Mouse (Mus musculus) stomach, embryonic 15.5 days (tissue): ENCODE results near the gene Adam30. TPM values are rescaled to one million over a fixed set of nuclear protein-coding genes. Genes with fewer than 3 reads are reported as not detected.

Experiments
- ATAC-seq: fragments of 200-750 bp; cut with Nextera tagmentation; 2 replicates; pipeline ENCODE4 v1.8.0; 2017; ENCODE audit warnings: low read depth, moderate number of reproducible peaks, moderate TSS enrichment; ENCODE audit not compliant: insufficient read depth, low FRiP score
- H3K27ac ChIP-seq: fragments of 300-500 bp; sonication (generic); 2 replicates; pipeline ENCODE4 v1.5.1; 2015; ENCODE audit warnings: mild to moderate bottlenecking, inconsistent platforms
- H3K27me3 ChIP-seq: fragments of 300-500 bp; sonication (generic); replicated peaks from 2 replicates; pipeline ENCODE4 v1.6.1; 2015; ENCODE audit warnings: inconsistent platforms
- H3K36me3 ChIP-seq: fragments of 300-500 bp; sonication (generic); 2 replicates; pipeline ENCODE4 v1.6.1; 2015; ENCODE audit warnings: inconsistent platforms
- H3K4me1 ChIP-seq: fragments of 300-500 bp; sonication (generic); 2 replicates; pipeline ENCODE4 v1.6.1; 2015; ENCODE audit warnings: inconsistent platforms
- H3K4me2 ChIP-seq: fragments of 300-500 bp; sonication (generic); 2 replicates; pipeline ENCODE4 v1.6.1; 2015; ENCODE audit warnings: mild to moderate bottlenecking, inconsistent platforms
- H3K4me3 ChIP-seq: fragments of 300-500 bp; sonication (generic); replicated peaks from 2 replicates; pipeline ENCODE4 v1.5.1; 2015; ENCODE audit warnings: inconsistent platforms
- H3K9ac ChIP-seq: fragments of 300-500 bp; sonication (generic); 2 replicates; pipeline ENCODE4 v1.6.1; 2015; ENCODE audit warnings: inconsistent platforms
- H3K9me3 ChIP-seq: fragments of 300-500 bp; sonication (generic); 2 replicates; pipeline ENCODE4 v1.6.1; 2016; ENCODE audit warnings: inconsistent platforms
- WGBS: fragments of 180-500 bp; shearing (Covaris S2); methylation state at CpG from one replicate; pipeline ENCODE4 v1.1.7; 2015; 5-methylcytosine and 5-hydroxymethylcytosine counted together
- polyA plus RNA-seq: library from polyadenylated mRNA; unstranded; fragments of >200 nt; fragmentation: Nextera tagmentation; extraction: Ambion mirVana; gene quantifications from 2 replicates; pipeline ENCODE4 v1.2.1, GENCODE M21; 2015

The Adam30 gene
- polyA plus RNA-seq, 1 experiment from 2014 or later: not detected

DNA sequence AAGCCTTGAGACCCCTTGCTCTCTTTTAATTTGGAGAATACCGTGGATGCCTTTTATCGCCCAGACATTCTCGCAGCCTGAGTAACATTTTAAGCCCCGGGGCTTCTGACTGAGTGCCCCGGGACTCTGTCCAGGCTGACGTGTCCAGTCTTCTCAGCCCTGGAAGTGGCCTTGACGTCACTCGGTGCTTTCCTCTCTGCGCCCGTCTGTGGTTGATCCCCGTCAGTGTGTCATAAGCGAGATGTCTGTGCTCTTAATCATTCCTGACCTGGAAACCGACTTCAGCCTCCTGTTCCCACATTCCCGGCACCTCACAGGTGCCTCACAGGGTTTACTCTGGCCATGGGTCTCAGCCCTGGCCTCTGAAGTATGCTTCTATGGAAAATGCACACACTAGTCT, 12.7 kb upstream of the Adam30 start:
- H3K4me1 ChIP-seq: no peaks in the 10 kb centered on the region
- H3K9me3 ChIP-seq: no peaks in the 10 kb centered on the region
- H3K4me3 ChIP-seq: no peak overlapping the region
- 85% methylated on average over 14 of the region's 14 CpGs for WGBS
- H3K36me3 ChIP-seq: peaks cover 62% of the 10 kb centered on the region
- H3K4me2 ChIP-seq: no peak overlapping the region
- H3K27me3 ChIP-seq: no peaks in the 10 kb centered on the region
- no peak overlapping the region for H3K27ac ChIP-seq
- ATAC-seq: no peak
- H3K9ac ChIP-seq: no peak overlapping the region

GRCm38 (mm10) chr3:98149881-98150280, 10.5 kb upstream of the Adam30 start:
- no peaks in the 10 kb centered on the region for H3K4me1 ChIP-seq
- H3K4me3 ChIP-seq: no peak overlapping the region
- no peak for ATAC-seq
- no peaks in the 10 kb centered on the region for H3K27me3 ChIP-seq
- peaks cover 42% of the 10 kb centered on the region for H3K36me3 ChIP-seq
- H3K27ac ChIP-seq: no peak overlapping the region
- no peak overlapping the region for H3K9ac ChIP-seq
- H3K9me3 ChIP-seq: no peaks in the 10 kb centered on the region
- no peak overlapping the region for H3K4me2 ChIP-seq
- 94% methylated on average over 11 of the region's 11 CpGs for WGBS

- 88% methylated on average over 10 of the region's 10 CpGs for WGBS
- no peaks in the 10 kb centered on the region for H3K27me3 ChIP-seq
- no peak overlapping the region for H3K27ac ChIP-seq
- peaks cover 32% of the 10 kb centered on the region for H3K36me3 ChIP-seq
- H3K4me1 ChIP-seq: no peaks in the 10 kb centered on the region
- no peak overlapping the region for H3K9ac ChIP-seq
- H3K4me3 ChIP-seq: no peak overlapping the region
- H3K9me3 ChIP-seq: no peaks in the 10 kb centered on the region
- no peak for ATAC-seq
- no peak overlapping the region for H3K4me2 ChIP-seq
Measured at GRCm38 (mm10) chr3:98151016-98151415, 9.4 kb upstream of the Adam30 start.

DNA sequence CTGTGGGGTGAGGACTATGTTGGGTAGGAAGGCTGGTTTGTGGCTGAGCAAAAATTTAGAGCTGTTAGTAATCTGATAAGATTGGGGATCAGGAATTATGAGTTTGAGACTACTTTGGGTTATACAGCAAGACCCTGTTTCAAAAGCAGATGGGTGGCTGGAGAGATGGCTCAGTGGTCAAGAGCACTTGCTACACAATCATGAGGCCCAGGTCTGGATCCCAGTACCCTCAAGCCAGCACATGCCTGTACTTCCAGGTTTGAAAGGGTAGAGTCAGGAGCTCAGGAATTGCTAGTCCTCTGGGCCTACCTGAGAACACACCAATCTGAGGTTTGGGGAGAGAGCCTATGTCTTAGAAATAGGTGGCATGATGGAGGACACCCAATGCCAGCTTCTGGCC, 7.0 kb upstream of the Adam30 start:
- Histone ChIP-seq H3K9me3 (no peaks in the 10 kb centered on the region), H3K4me3 (no peak overlapping the region), H3K4me2 (no peak overlapping the region), H3K27ac (no peak overlapping the region), H3K9ac (no peak overlapping the region), H3K4me1 (no peaks in the 10 kb centered on the region), H3K27me3 (no peaks in the 10 kb centered on the region), H3K36me3 (peaks cover 9% of the 10 kb centered on the region)
- no peak for ATAC-seq

- Histone ChIP-seq H3K9ac (no peak overlapping the region), H3K27ac (no peak overlapping the region), H3K4me1 (no peaks in the 10 kb centered on the region), H3K27me3 (no peaks in the 10 kb centered on the region), H3K36me3 (no peaks in the 10 kb centered on the region), H3K9me3 (no peaks in the 10 kb centered on the region), H3K4me3 (no peak overlapping the region), H3K4me2 (no peak overlapping the region)
- 22% methylated on average over 4 of the region's 4 CpGs for WGBS
- ATAC-seq: no peak
Measured at GRCm38 (mm10) chr3:98156158-98156557, 4.3 kb upstream of the Adam30 start.

DNA sequence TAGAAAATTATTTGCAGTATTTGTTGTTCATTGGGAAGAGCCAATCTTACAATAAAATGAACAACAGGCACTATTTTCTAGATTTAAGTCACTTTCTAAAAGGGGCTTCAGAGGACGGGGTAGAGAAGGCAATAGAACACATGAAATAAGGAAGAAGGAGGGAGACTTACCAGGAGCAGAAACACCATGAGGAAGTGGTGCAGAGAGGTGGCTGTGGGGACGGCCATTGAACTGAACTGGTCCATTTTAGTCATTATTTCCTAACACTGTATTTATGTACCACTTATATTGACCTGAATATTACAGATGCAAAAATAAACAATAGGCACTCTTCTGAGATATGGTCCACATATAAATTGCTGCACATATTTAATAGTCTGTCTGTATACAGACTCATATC, 3.4 kb upstream of the Adam30 start:
- ATAC-seq: no peak
- H3K9me3 ChIP-seq: no peaks in the 10 kb centered on the region
- H3K27me3 ChIP-seq: no peaks in the 10 kb centered on the region
- H3K36me3 ChIP-seq: no peaks in the 10 kb centered on the region
- no peak overlapping the region for H3K9ac ChIP-seq
- no peaks in the 10 kb centered on the region for H3K4me1 ChIP-seq
- no peak overlapping the region for H3K4me2 ChIP-seq
- WGBS: 57% methylated on average over 2 of the region's 2 CpGs
- H3K27ac ChIP-seq: no peak overlapping the region
- no peak overlapping the region for H3K4me3 ChIP-seq

DNA sequence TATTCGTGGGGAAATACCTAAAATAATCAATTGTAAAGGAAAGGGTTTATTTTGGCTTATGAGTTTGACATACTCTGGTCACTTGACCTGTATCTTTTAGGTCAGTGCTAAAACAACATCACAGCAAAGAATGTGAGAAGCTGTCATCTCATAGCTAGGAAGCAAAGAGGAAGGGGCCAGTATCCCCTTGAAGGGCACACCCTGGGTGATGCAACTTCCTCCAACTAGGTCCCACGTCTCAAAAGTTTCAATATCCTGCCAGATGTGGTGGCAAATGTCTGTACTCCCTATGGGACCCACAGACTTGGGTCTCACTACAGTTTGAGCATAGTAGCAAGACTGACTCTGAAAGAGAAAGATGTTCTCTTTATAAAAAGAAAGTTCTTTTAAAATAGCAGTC, 2.8 kb upstream of the Adam30 start:
- no peaks in the 10 kb centered on the region for H3K27me3 ChIP-seq
- H3K4me1 ChIP-seq: no peaks in the 10 kb centered on the region
- no peaks in the 10 kb centered on the region for H3K9me3 ChIP-seq
- H3K27ac ChIP-seq: no peak overlapping the region
- no peak overlapping the region for H3K4me3 ChIP-seq
- no peak overlapping the region for H3K9ac ChIP-seq
- H3K36me3 ChIP-seq: no peaks in the 10 kb centered on the region
- no peak for ATAC-seq
- no peak overlapping the region for H3K4me2 ChIP-seq
- WGBS: 41% methylated on average over 2 of the region's 2 CpGs

- WGBS: 75% methylated on average over 4 of the region's 4 CpGs
- ATAC-seq: no peak
- no peak overlapping the region for H3K4me3 ChIP-seq
- H3K9me3 ChIP-seq: no peaks in the 10 kb centered on the region
- no peaks in the 10 kb centered on the region for H3K36me3 ChIP-seq
- H3K4me1 ChIP-seq: no peaks in the 10 kb centered on the region
- no peak overlapping the region for H3K9ac ChIP-seq
- no peak overlapping the region for H3K4me2 ChIP-seq
- H3K27ac ChIP-seq: no peak overlapping the region
- H3K27me3 ChIP-seq: no peaks in the 10 kb centered on the region
Measured at GRCm38 (mm10) chr3:98158646-98159045, 1.8 kb upstream of the Adam30 start.

GRCm38 (mm10) chr3:98159289-98159688, 1.1 kb upstream of the Adam30 start:
- Histone ChIP-seq H3K4me1 (no peaks in the 10 kb centered on the region), H3K4me3 (no peak overlapping the region), H3K27me3 (no peaks in the 10 kb centered on the region), H3K9ac (no peak overlapping the region), H3K36me3 (no peaks in the 10 kb centered on the region), H3K27ac (no peak overlapping the region), H3K9me3 (no peaks in the 10 kb centered on the region), H3K4me2 (no peak overlapping the region)
- no peak for ATAC-seq
- WGBS: 31% methylated on average over 4 of the region's 4 CpGs

DNA sequence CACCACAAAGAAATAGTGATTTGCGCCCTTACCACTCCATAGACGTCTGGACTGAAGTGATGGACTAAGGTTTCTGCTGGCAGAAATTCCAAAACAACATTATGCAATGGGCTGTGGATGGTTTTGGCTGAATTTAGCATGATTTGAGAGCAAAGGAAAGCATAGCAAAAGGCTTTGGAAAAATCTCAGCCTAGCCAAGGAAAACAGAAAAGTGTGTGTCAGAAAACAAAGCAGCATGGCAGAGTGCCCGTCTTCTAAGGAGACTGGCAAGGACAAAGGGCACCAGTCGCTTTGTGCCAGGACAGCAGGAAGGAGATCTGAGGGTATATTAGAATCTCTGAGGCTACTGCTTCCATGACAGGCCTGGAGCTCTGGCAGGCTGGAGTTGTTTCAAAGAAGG, 17.9 kb downstream of the Adam30 start:
- Histone ChIP-seq H3K36me3 (no peaks in the 10 kb centered on the region), H3K4me1 (no peaks in the 10 kb centered on the region), H3K4me2 (no peak overlapping the region), H3K9ac (no peak overlapping the region), H3K27me3 (no peaks in the 10 kb centered on the region), H3K4me3 (no peak overlapping the region), H3K27ac (no peak overlapping the region), H3K9me3 (no peaks in the 10 kb centered on the region)
- no peak for ATAC-seq
- WGBS: 80% methylated on average over 4 of the region's 4 CpGs

DNA sequence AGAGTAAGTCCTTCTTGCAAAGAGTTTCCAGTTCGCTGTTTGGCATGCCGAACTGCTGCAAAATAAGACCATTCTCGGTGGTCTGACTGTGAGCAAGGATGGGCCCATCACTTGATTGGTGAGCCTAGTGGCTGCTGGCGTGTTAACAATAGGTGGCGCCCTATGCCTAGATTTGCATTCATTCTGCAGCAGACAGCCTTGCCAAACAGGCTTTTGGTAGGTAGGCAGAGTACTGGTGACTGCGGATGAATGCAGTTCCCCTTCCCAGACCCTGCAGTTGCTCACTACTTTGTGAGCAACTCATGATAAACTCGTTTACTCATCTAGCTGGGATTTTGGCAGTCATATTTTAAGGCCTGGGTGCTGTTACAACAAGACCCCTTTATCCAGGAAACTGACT, 20.4 kb downstream of the Adam30 start:
- no peak; the same call in 1 of the 2 replicates for ATAC-seq
- H3K4me1 ChIP-seq: no peaks in the 10 kb centered on the region
- H3K4me2 ChIP-seq: no peak overlapping the region
- H3K4me3 ChIP-seq: no peak overlapping the region
- no peaks in the 10 kb centered on the region for H3K9me3 ChIP-seq
- H3K27ac ChIP-seq: no peak overlapping the region
- WGBS: 24% methylated on average over 7 of the region's 7 CpGs
- no peak overlapping the region for H3K9ac ChIP-seq
- no peaks in the 10 kb centered on the region for H3K27me3 ChIP-seq
- no peaks in the 10 kb centered on the region for H3K36me3 ChIP-seq

DNA sequence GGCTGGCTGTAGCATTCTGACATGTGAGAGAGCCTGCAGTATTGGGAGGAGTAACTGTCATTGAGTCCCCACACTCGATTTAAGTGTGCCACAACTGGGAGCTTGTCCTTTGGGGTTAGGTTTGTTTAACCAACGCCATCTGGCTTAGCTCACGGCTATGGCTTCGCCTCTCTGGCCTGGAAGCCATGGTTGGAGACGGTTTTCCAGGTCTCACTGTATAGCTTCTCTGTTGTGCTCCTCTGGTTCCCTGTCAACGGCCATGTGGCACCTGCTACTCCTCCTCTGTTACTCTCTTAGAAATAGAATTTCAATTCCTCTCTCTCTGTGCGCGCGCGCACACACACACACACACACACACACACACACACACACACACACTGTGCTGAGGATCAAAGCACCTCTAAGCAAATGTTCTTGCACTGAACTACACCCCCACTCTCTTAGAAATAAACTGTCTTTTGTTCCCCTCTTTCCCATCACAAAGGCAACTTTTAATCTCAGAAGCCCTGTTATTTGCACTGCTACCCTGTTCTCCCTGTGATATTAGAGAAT, 24.8 kb downstream of the Adam30 start:
- 54% methylated on average over 10 of the region's 10 CpGs for WGBS
- no peak overlapping the region for H3K4me3 ChIP-seq
- ATAC-seq: no peak
- H3K27me3 ChIP-seq: no peaks in the 10 kb centered on the region
- no peak overlapping the region for H3K27ac ChIP-seq
- H3K4me1 ChIP-seq: no peaks in the 10 kb centered on the region
- no peaks in the 10 kb centered on the region for H3K9me3 ChIP-seq
- H3K4me2 ChIP-seq: no peak overlapping the region
- H3K36me3 ChIP-seq: no peaks in the 10 kb centered on the region
- no peak overlapping the region for H3K9ac ChIP-seq

- 78% methylated on average over 3 of the region's 3 CpGs for WGBS
- H3K4me2 ChIP-seq: no peak overlapping the region
- ATAC-seq: no peak
Measured at GRCm38 (mm10) chr3:98187777-98188176, 27.3 kb downstream of the Adam30 start.

More at GRCm38 (mm10) chr3:98187777-98188176, 27.3 kb downstream of the Adam30 start:
- Histone ChIP-seq H3K4me1 (no peaks in the 10 kb centered on the region), H3K9ac (no peak overlapping the region), H3K27ac (no peak overlapping the region), H3K4me3 (no peak overlapping the region), H3K27me3 (no peaks in the 10 kb centered on the region), H3K9me3 (no peaks in the 10 kb centered on the region), H3K36me3 (no peaks in the 10 kb centered on the region)
